10 mouse cellular contexts compared by ENCODE assay signal in genomic region chr12:70476884-70477576, GRCm38 (mm10). TPM values are rescaled to one million over a fixed set of nuclear protein-coding genes. Genes with fewer than 3 reads are reported as not detected.
DNase-seq lines count a peak whose midpoint lies in the region; ATAC-seq and TF ChIP-seq lines count a peak whose summit lies in the region.
"Had no signal": no experiment of that assay in that cellular context is flagged by ENCODE, and none has a peak within 500 bp of the region (broad histone marks: within the 10 kb centered on the region; RNA-seq: fewer than 3 reads in every experiment).

No protein-coding gene starts in this region.

- TF ChIP-seq POLR2A in liver, adult 2 months (IDR thresholded peaks at IDR 0.05; ENCODE audit: extremely low read depth, insufficient read depth, low read length) = no peak

- 72% methylated on average over 16 of the region's 16 CpGs for WGBS in liver, adult 2 months
- 43% methylated on average over 16 of the region's 16 CpGs for WGBS in kidney, postnatal 0 days
- 58% methylated on average over 16 of the region's 16 CpGs for WGBS in stomach, postnatal 0 days

- no peak for TF ChIP-seq EP300 in stomach, postnatal 0 days (optimal IDR thresholded peaks at IDR 0.05)

- peak overlapping the region; percentile 28; the same call in 1 of the 2 replicates for H3K4me3 ChIP-seq in liver, adult 2 months (ENCODE audit: insufficient read depth, low read depth, low read length)
- H3K4me3 ChIP-seq in kidney, postnatal 0 days (replicated peaks; ENCODE audit: low read depth, low read length) = 0 out of 2 replicates have a peak overlapping the region, but pooled peaks have one; percentile 5
- no peak overlapping the region for H3K4me3 ChIP-seq in stomach, postnatal 0 days (ENCODE audit: low read depth, low read length)
- H3K4me3 ChIP-seq: forebrain, embryonic 13.5 days had no signal

- H3K4me1 ChIP-seq in liver, adult 2 months (ENCODE audit: control insufficient read depth, insufficient read depth, low read length) = no peaks in the 10 kb centered on the region
- no peaks in the 10 kb centered on the region for H3K4me1 ChIP-seq in kidney, postnatal 0 days (replicated peaks; ENCODE audit: insufficient read depth, low read length)
- no peaks in the 10 kb centered on the region for H3K4me1 ChIP-seq in stomach, postnatal 0 days (replicated peaks; ENCODE audit: control insufficient read depth, insufficient read depth)
- H3K4me1 ChIP-seq: forebrain, embryonic 13.5 days had no signal

- intact Hi-C loops in left cerebral cortex, postnatal 10 days (cut with DNase I) = no loop called here

- H3K36me3 ChIP-seq in liver, adult 2 months (ENCODE audit: control insufficient read depth, insufficient read depth, low read length) = no peaks in the 10 kb centered on the region
- no peaks in the 10 kb centered on the region for H3K36me3 ChIP-seq in kidney, postnatal 0 days (ENCODE audit: insufficient read depth, low read length)
- H3K36me3 ChIP-seq in stomach, postnatal 0 days (ENCODE audit: control insufficient read depth, insufficient read depth, low read length) = no peaks in the 10 kb centered on the region

- H3K4me2 ChIP-seq in kidney, postnatal 0 days (ENCODE audit: low read length) = peak overlapping the region; percentile 37
- H3K4me2 ChIP-seq in stomach, postnatal 0 days (replicated peaks; ENCODE audit: low read depth) = no peak overlapping the region
- H3K4me2 ChIP-seq: forebrain, embryonic 13.5 days had no signal

- no peaks in the 10 kb centered on the region for H3K9me3 ChIP-seq in kidney, postnatal 0 days (replicated peaks; ENCODE audit: low read length)
- no peaks in the 10 kb centered on the region for H3K9me3 ChIP-seq in stomach, postnatal 0 days (ENCODE audit: control insufficient read depth, low read length)
- H3K9me3 ChIP-seq: forebrain, embryonic 13.5 days had no signal

- H3K27me3 ChIP-seq in liver, adult 2 months (ENCODE audit: control insufficient read depth, insufficient read depth, low read length) = no peaks in the 10 kb centered on the region; the same call in 1 of the 2 replicates
- H3K27me3 ChIP-seq in kidney, postnatal 0 days (ENCODE audit: insufficient read depth, low read length) = no peaks in the 10 kb centered on the region
- H3K27me3 ChIP-seq in stomach, postnatal 0 days (ENCODE audit: control insufficient read depth, insufficient read depth, low read length) = no peaks in the 10 kb centered on the region
- H3K27me3 ChIP-seq: forebrain, embryonic 13.5 days had no signal

- no peaks in the 10 kb centered on the region for H3K79me2 ChIP-seq in liver, adult 2 months (ENCODE audit: control insufficient read depth, insufficient read depth, low read length)

- DNase-seq in liver, adult 2 months (ENCODE audit: extremely low read depth, low read depth, low spot score) = no peak
- DNase-seq in liver = no peak
- DNase-seq in T-cell, adult 2 months (ENCODE audit: low spot score) = peak; percentile 12
- DNase-seq in kidney, postnatal 0 days (ENCODE audit: low spot score) = peak; percentile 53
- no peak for DNase-seq in stomach, postnatal 0 days (ENCODE audit: low spot score)
- no peak for DNase-seq in left cerebral cortex, postnatal 10 days (ENCODE audit: extremely low spot score in 1 of 2, low spot score in 2 of 2)
- DNase-seq in spleen, postnatal 14 days (ENCODE audit: low spot score in 2 of 2) = no peak
- no peak for DNase-seq in adrenal gland, postnatal 36 days

- no peak for TF ChIP-seq CTCF in liver, adult 2 months (IDR thresholded peaks at IDR 0.05; ENCODE audit: low read depth, low read length)
- TF ChIP-seq CTCF in kidney, postnatal 0 days (IDR thresholded peaks at IDR 0.05; ENCODE audit: low read depth) = no peak; the same call in 1 of the 2 replicates
- TF ChIP-seq CTCF in stomach, postnatal 0 days (IDR thresholded peaks at IDR 0.05; ENCODE audit: low read depth) = peak; percentile 29; the same call in 1 of the 2 replicates

- peak; percentile 63 for ATAC-seq in kidney, postnatal 0 days (replicated peaks; ENCODE audit: low FRiP score, low read depth)
- ATAC-seq in stomach, postnatal 0 days (ENCODE audit: low FRiP score, low TSS enrichment) = no peak

- H3K27ac ChIP-seq in liver, adult 2 months (replicated peaks; ENCODE audit: insufficient read depth, low read depth, low read length) = peak overlapping the region; percentile 61; the same call in 1 of the 2 replicates
- no peak overlapping the region for H3K27ac ChIP-seq in kidney, postnatal 0 days
- no peak overlapping the region for H3K27ac ChIP-seq in stomach, postnatal 0 days (replicated peaks)
- H3K27ac ChIP-seq: forebrain, embryonic 13.5 days; macrophage had no signal

- H3K9ac ChIP-seq in liver, adult 2 months (ENCODE audit: low read depth, low read length) = no peak overlapping the region
- H3K9ac ChIP-seq in kidney, postnatal 0 days (ENCODE audit: low read depth, low read length) = no peak overlapping the region
- H3K9ac ChIP-seq in stomach, postnatal 0 days (ENCODE audit: low read length) = no peak overlapping the region
- H3K9ac ChIP-seq: forebrain, embryonic 13.5 days had no signal

RNA-seq across cellular contexts. Expression of gene Tmx1, which starts 24.1 kb away (rescaled TPM):
- 33.8 and 41.9 TPM in 2 replicates for total RNA-seq in liver, adult 2 months (2014; rRNA removed)
- polyA plus RNA-seq in liver, adult 2 months (2012; rRNA removed) = 6.5 and 7.0 TPM in 2 replicates
- polyA plus RNA-seq in kidney, postnatal 0 days (2015; fragmentation: Nextera tagmentation; extraction: Ambion mirVana) = 93.4 and 108 TPM in 2 replicates
- polyA plus RNA-seq in stomach, postnatal 0 days (2015; fragmentation: Nextera tagmentation; extraction: Ambion mirVana) = 63.6 and 67.0 TPM in 2 replicates
- total RNA-seq in left cerebral cortex, postnatal 10 days (2021) = 10 to 100 TPM; 40.6 to 42.6 TPM
- total RNA-seq in adrenal gland, postnatal 36 days (2021) = 10 to 100 TPM; 44.9 to 50.3 TPM

Comparison
In these comparisons a context has a peak if more than half of its experiments do, and no peak if none do; other contexts are left out.
1. DNase-seq: peak in T-cell, adult 2 months (single experiment) and kidney, postnatal 0 days (single experiment); none in liver, adult 2 months (single experiment), liver (single experiment), stomach, postnatal 0 days (single experiment), left cerebral cortex, postnatal 10 days (0 of 2), spleen, postnatal 14 days (0 of 2) and adrenal gland, postnatal 36 days (0 of 2).